Mouse (Mus musculus) left cerebral cortex, postnatal 4 days (tissue): ENCODE measurements around the gene Idua. TPM values are rescaled to one million over a fixed set of nuclear protein-coding genes. Genes with fewer than 3 reads are reported as not detected.

Experiments
- DNase-seq: peaks from one replicate; pipeline ENCODE4 v3.0.0-alpha.2; 2022
- intact Hi-C: fragments of 180-260 bp; cut with DNase I; formaldehyde crosslinking; loops from one replicate; pipeline ENCODE4 v1.15.1; 2025
- total RNA-seq, 2 experiments: library from RNA; stranded (reverse); gene quantifications; 2 replicates each; pipeline ENCODE4 v1.2.3; 2021

The Idua gene
- total RNA-seq, 2 experiments from 2014 or later: 9.8 to 9.9 TPM

- intact Hi-C loops: no loop called here
- peak; percentile 60 for DNase-seq
Measured at GRCm38 (mm10) chr5:108714149-108714548, 54.0 kb downstream of the Idua start.

DNA sequence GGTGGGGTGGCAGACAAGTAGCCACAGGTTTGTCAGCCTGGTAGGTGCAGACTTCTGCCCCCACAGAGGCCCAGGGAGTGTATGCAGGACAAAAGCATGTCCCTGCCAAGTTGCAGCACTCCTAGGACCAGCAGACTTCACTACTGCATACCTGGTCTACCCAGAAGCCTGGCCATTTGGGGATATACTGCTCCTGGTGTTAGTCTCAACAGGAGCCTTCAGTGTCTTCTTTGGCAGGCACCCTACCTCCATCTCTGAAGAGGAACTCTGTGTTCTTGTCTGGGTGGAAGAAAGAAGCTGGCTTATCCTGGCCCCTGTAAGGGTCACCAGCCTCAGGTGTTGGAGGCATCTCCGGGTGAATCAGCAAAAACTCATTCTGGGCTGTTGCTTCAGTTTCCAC, 55.8 kb downstream of the Idua start:
- no peak for DNase-seq
- intact Hi-C loops: no loop called here

DNA sequence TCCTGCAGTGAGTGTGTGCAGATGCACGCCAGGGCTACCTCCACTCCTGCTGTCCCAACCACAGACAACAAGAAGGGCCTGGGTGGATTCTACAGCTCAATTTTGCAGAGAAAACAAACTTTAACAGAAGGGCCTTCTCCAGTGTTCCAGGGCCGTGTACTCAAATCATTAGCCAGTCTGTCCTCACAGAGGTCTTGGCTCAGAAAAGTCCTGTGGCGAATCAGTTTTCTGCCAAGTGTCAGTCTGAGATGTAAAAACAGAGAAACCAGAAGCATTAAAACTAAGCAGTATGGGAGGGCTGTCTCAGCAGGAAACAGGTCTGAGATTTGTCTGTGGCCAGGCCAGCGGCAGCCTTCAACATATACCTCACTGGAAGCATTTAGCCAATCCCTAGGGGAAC, 57.9 kb downstream of the Idua start:
- intact Hi-C loops: no loop called here
- peak; percentile 70 for DNase-seq

DNA sequence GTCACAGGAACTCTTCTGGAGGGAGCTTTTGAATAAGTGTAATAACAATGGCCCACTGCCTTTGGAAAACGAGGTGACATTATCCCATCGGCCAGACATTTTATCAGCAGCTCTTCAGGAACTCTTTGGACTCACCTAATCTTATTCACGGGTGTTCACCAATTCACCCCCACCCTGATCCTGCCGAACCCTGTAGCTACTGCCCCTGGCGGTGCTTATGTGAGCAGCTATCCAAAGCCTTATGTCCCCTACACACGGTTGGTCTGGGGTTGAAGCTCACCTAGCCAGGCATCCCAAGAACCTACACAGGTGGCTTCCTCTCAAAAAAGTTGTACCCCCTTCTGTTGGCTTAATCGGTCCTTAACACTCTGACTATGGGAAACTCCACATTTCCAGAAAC, 59.6 kb downstream of the Idua start:
- DNase-seq: no peak
- intact Hi-C loops: no loop called here

DNA sequence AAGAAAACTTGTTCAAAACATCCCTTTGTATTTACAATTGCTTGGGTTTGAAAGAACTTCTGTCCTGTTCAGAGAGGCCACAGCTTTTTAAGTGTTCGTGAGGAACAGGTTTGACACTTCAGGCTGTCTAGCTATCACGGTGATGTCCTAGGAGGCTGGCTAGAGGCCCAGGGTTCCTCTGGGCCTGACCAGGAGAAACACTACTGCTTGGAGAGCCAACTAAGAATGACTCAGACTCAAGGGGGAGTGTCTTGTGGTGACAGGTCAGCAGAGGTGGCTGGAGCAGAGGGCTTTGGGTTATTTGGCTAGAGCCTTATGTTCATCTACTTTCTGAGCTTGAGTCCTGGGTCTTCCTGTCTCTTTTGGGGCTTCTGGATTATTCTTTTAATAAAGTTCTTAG, 63.9 kb downstream of the Idua start:
- intact Hi-C loops: no loop called here

DNA sequence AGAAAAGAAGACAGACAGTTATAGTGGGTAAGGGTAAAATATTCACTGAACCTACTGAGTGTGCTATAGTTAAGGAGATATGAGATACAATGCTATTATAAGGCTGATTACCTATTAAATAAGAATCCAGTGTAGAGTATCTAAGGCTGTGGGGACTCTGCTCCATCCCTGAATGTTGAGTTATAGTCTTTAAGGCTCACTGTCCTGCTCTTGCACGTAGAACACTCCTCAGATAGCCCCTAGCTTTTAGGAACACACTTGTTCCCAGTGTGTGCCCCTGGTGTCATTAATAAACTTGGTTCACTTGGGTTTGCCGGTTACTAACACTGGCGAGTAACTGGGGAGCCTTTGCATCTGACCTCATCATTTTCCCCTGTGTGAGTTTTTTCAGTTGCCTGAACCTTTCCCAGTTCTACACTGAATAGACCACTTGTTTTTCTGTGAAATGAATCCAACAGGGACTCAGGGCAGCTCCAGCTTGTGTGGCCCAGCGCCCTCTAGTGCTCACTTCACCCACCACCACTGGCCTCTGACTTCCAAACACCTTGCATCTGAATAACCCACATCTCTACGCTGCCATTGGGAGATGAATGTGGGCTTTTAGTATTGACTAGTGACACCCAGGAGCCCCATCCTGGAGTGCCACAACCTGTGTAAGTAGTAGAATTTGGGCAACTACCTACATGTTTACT, 66.6 kb downstream of the Idua start:
- peak; percentile 80 for DNase-seq
- intact Hi-C loops: no loop called here

More for the DNA sequence above, 63.9 kb downstream of the Idua start:
- DNase-seq: no peak

DNA sequence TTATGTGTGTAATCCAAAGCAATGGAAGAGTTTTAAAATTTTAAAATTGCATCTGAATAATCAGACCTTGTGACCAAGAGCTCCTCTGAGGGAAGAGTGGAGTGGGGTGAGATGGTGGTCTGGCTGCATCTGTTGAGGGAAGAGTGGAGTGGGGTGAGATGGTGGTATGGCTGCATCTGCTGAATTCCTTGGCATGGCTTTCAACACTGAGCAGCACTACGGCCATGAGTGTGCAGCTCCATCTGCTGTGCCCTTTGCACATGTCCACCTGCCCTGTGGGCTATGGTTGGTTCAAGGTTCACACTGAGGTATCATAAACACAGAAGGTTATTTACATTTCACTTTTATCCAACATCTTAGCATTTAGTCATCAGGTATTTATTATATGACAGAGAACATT, 67.3 kb downstream of the Idua start:
- intact Hi-C loops: no loop called here
- DNase-seq: no peak

Other genes with a start within 250 kb of the Idua start
- 100 to 1,000 TPM; 184 to 214 TPM for gene Atp5k, start 225.9 kb upstream of the Idua start, total RNA-seq
- gene Mfsd7a, start 211.4 kb upstream of the Idua start, total RNA-seq: under 1 TPM; 0.20 to 0.32 TPM
- gene Pcgf3, start 199.1 kb upstream of the Idua start, total RNA-seq: 10 to 100 TPM; 82.2 to 94.3 TPM
- 100 to 1,000 TPM; 190 to 193 TPM for gene Cplx1, start 110.3 kb upstream of the Idua start, total RNA-seq
- gene Gak, start 30.6 kb upstream of the Idua start, total RNA-seq: 10 to 100 TPM; 72.0 to 78.4 TPM
- gene Tmem175, start 30.6 kb upstream of the Idua start, total RNA-seq: 10 to 100 TPM; 24.3 to 25.3 TPM
- 10 to 100 TPM; 55.4 to 68.1 TPM for gene Dgkq, start 9.3 kb downstream of the Idua start, total RNA-seq
- 1 to 10 TPM; 3.8 to 4.2 TPM for gene Slc26a1, start 15.2 kb downstream of the Idua start, total RNA-seq
- 10 to 100 TPM; 17.3 to 17.6 TPM for gene Fgfrl1, start 32.1 kb downstream of the Idua start, total RNA-seq
- not detected for gene Rnf212, start 114.7 kb downstream of the Idua start, total RNA-seq
- gene Tmed11, start 135.0 kb downstream of the Idua start, total RNA-seq: not detected
- not detected for gene Vmn2r8, start 148.5 kb downstream of the Idua start, total RNA-seq
- gene Vmn2r9, start 192.3 kb downstream of the Idua start, total RNA-seq: not detected